Comparison of ENCODE assay signal across 11 mouse cellular contexts in the genomic region with DNA sequence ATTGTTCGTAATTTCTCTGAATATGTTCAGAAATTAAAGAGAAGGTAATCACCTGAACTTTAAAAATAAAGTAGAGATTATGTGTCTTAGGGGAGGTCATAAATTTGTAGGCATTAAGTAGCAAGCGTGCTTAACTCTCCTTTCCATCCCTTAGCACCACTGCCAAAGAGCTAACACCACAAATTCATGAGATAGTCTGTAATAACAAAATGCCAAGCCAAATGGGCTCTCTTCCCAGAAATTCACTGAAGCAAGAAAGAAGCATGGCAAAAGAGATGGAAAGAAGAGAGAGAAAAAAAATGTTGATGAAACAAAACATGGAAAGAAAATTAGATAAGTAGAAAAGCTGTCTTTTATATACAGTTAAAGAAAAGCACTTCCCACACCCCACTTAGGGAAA.
DNase-seq lines count a peak whose midpoint lies in the region; ATAC-seq lines count a peak whose summit lies in the region.
"Had no signal": no experiment of that assay in that cellular context is flagged by ENCODE, and none has a peak within 500 bp of the region (broad histone marks: within the 10 kb centered on the region; RNA-seq: fewer than 3 reads in every experiment).

No protein-coding gene starts in this region.

- no peaks in the 10 kb centered on the region for H3K36me3 ChIP-seq in kidney, embryonic 15.5 days
- H3K36me3 ChIP-seq: G1E; heart, embryonic 15.5 days had no signal

- 72% methylated on average over 2 of the region's 2 CpGs for WGBS in kidney, embryonic 15.5 days

- no peaks in the 10 kb centered on the region for H3K9me3 ChIP-seq in kidney, embryonic 15.5 days (replicated peaks)
- H3K9me3 ChIP-seq: G1E; heart, embryonic 15.5 days had no signal

- H3K9ac ChIP-seq in kidney, embryonic 15.5 days, result no peak overlapping the region
- H3K9ac ChIP-seq: heart, embryonic 15.5 days had no signal

- H3K27me3 ChIP-seq in kidney, embryonic 15.5 days, result no peaks in the 10 kb centered on the region
- H3K27me3 ChIP-seq: heart, embryonic 15.5 days had no signal

- H3K27ac ChIP-seq in kidney, embryonic 15.5 days, result no peak overlapping the region
- H3K27ac ChIP-seq: gastrocnemius, adult 2 months; heart, embryonic 15.5 days had no signal

- ATAC-seq in kidney, embryonic 15.5 days (replicated peaks; ENCODE audit: low FRiP score), result no peak

- H3K4me2 ChIP-seq in kidney, embryonic 15.5 days, result no peak overlapping the region
- H3K4me2 ChIP-seq: heart, embryonic 15.5 days had no signal

- DNase-seq in kidney, adult 9 months, result peak; percentile 30
- peak; percentile 2 for DNase-seq in retina, adult 2 months (ENCODE audit: low read depth, low spot score)
- no peak for DNase-seq in retina, postnatal 1 day
- DNase-seq in cerebellum, adult 11-12 months, result peak; percentile 14
- DNase-seq in telencephalon, adult 2 months (ENCODE audit: low read depth, low spot score), result peak; percentile 17
- no peak for DNase-seq in frontal cortex, postnatal 14 days (ENCODE audit: low spot score in 2 of 2)
- DNase-seq: gastrocnemius, adult 2 months; thymus, postnatal 36 days had no signal

- no peaks in the 10 kb centered on the region for H3K4me1 ChIP-seq in kidney, embryonic 15.5 days
- H3K4me1 ChIP-seq: heart, embryonic 15.5 days had no signal

- H3K4me3 ChIP-seq in kidney, embryonic 15.5 days (replicated peaks), result no peak overlapping the region
- H3K4me3 ChIP-seq: gastrocnemius, adult 2 months; heart, embryonic 15.5 days had no signal

Comparison
In these comparisons a context has a peak if more than half of its experiments do, and no peak if none do; other contexts are left out.
1. DNase-seq: peak in kidney, adult 9 months (single experiment), retina, adult 2 months (single experiment), cerebellum, adult 11-12 months (single experiment) and telencephalon, adult 2 months (single experiment); none in retina, postnatal 1 day (single experiment) and frontal cortex, postnatal 14 days (0 of 2).